Mouse (Mus musculus): ENCODE data around the gene Tmem114. TPM values are rescaled to one million over a fixed set of nuclear protein-coding genes. Genes with fewer than 3 reads are reported as not detected.

Gene Tmem114
- polyA plus RNA-seq, 1 experiment from 2014 or later: 1.5 TPM

Other genes with a start within 250 kb of the Tmem114 start
- 45.7 and 54.2 TPM in 2 replicates for gene Mettl22, start 45.7 kb upstream of the Tmem114 start, polyA plus RNA-seq (2015; fragmentation: Nextera tagmentation; extraction: Ambion mirVana)
- 111 TPM in 2 replicates for gene Abat, start 88.3 kb upstream of the Tmem114 start, polyA plus RNA-seq (2015; fragmentation: Nextera tagmentation; extraction: Ambion mirVana)
- 38.2 and 44.6 TPM in 2 replicates for gene Pmm2, start 212.5 kb upstream of the Tmem114 start, polyA plus RNA-seq (2015; fragmentation: Nextera tagmentation; extraction: Ambion mirVana)
- 20.0 and 22.0 TPM in 2 replicates for gene Tmem186, start 212.6 kb upstream of the Tmem114 start, polyA plus RNA-seq (2015; fragmentation: Nextera tagmentation; extraction: Ambion mirVana)
- gene Carhsp1, start 247.0 kb upstream of the Tmem114 start, polyA plus RNA-seq (2015; fragmentation: Nextera tagmentation; extraction: Ambion mirVana): 141 and 152 TPM in 2 replicates